Mouse (Mus musculus): ENCODE measurements around the gene Stradb.
"Not testable (repeated sequence)": the region's sequence is repeated elsewhere in the genome, so short reads cannot be mapped to it uniquely, and the experiment has no call there.

Gene Stradb

DNA sequence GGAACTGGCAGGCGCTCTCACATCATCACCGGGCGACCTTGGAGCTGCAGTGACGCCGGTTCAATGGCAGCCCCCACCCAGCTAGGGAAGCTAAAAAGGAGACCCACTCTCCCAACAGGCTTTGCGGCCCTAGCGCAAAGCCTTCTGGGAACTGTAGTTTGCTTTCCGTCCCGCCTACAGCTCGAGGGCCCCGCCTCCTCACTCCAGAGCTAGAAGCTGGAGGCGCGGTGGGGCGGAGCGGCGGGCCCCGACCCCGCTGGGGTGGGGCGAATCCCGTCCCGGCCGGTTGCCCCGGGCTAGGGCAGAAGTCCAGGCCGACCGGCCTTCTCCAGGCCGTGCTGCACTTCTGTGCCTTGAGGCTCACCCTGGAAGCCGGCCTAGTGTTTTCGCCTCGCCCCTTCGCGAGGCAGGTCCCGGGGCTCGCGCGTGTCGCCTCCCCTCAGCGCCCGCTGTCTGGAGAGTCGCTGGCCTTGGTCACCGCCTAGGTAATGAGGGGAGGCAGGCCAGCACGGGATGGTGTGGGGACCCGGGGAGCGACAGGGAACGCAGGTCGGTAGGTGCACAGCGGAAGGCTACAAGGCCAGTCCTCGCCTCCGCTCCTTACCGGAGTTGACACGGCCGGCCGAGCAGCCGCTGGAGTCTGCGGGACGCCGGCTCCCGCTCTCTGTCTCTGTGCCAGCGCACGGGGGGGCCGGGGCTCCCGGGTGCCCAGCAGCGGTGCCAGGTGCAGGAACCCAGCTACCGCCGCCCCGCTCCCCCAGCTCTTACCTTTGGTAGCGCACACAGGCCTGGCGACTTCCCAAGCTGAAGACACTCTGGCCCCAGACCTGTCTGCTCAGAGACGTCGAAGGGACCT, at the start of gene Stradb, which contains the start of gene Trak2:
Gene Stradb (plus strand): TSS at position 157 of the 856 bp plus-strand sequence.
Gene Trak2 (minus strand): TSS at position 65 of the 856 bp plus-strand sequence.
- peak; percentile 95 for DNase-seq (ENCODE audit: low read depth)

GRCm38 (mm10) chr1:58926664-58927063, 46.7 kb upstream of the Stradb start:
- no peak for DNase-seq (ENCODE audit: low read depth)

DNA sequence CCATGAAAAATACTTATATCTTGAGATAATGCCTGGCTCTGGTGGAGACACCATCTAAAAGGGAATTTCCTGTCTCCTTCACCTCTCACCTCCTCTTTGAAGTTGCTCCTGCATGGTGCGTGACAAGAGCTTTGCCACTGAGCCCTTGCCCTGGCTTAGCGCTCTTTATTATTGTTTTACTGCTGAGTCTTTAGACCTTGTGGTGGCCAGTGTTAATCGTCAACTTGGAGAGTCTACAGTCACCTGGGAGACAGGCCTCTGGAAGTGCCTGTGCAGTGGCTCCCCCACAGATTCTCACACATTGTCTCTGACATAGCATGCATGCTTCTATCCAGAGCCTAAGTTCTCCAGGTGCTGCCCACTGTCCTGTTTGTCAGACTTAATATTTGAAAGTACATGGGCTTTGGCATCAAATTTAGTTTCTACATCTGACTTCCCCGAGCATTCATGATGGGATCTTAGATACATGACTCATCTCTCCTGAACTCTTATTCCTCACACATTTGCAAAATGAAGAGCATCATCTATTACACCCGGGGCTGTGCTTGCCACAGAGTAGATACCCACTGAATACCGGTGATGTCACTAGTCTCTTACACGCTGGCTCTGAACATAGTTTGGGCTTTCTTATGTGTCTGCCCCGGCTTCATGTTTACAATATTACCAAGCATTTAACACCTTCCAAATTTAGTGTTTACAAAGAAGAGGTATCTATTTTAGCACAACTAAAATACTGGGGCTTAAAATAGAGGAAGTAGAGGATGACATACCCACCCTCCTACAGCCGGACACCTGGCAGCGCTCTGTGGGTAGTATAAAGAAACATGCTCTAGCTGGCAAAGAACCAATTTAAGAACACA, 36.3 kb upstream of the Stradb start:
- DNase-seq (ENCODE audit: low read depth) = no peak

DNA sequence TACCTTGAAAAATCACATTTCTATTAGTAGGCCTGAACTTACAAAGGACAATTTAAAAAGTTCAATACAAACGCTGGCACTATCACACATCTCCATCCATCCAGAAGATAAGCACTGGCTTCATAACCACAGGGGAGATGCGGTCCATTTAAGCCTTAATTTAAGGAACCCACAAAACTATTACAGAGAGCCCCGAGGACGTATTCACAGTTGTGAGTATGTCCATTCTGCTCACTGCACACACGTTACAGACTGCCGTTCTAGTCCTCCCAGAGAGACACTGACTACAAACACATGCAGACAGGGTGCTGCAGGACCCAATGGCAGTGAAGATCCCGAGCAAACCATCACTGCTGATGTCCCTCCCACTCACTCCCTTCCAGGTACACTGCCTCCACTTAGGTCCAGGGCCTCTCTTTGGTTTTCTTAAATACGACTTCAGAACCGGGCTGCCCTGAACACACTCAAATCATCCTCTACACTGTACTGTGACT, 35.7 kb upstream of the Stradb start:
- DNase-seq (ENCODE audit: low read depth) = no peak

GRCm38 (mm10) chr1:58945523-58945922, 27.8 kb upstream of the Stradb start:
- no peak for DNase-seq (ENCODE audit: low read depth)

GRCm38 (mm10) chr1:58945960-58946670, 27.2 kb upstream of the Stradb start:
- DNase-seq (ENCODE audit: low read depth) = no peak

GRCm38 (mm10) chr1:58946718-58947117, 26.6 kb upstream of the Stradb start:
- no peak for DNase-seq (ENCODE audit: low read depth)

DNA sequence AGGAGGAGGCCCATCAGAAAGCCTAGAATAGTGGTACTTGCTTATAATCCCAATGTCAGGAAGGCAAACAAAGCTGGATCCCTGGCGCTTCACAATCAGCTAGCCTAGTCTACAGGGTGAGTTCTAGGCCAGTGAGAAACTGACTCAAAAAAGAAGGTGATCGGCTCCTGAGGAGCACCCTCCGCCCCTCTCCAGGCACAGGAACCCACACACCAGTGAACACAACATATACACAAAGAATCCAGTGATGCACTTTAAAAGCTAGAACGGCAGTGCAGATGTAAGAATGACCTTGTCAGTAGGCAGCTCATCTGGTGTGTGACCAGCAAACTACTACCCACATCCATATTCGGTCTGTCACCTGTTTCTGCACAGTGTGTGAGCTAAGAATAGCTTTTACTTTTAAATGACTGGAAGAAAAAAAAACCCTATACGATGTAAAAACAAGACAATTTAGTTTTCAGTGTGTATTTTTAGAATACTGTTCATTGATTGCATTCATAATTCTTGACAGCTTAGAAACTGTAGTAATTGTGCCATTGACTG, 23.7 kb upstream of the Stradb start:
- no peak for DNase-seq (ENCODE audit: low read depth)

- no peak for DNase-seq (ENCODE audit: low read depth)
Observed at GRCm38 (mm10) chr1:58950899-58951648, 22.2 kb upstream of the Stradb start.

GRCm38 (mm10) chr1:58951841-58952240, 21.5 kb upstream of the Stradb start:
- DNase-seq (ENCODE audit: low read depth) = no peak

GRCm38 (mm10) chr1:58952526-58952925, 20.8 kb upstream of the Stradb start:
- DNase-seq (ENCODE audit: low read depth) = no peak

DNA sequence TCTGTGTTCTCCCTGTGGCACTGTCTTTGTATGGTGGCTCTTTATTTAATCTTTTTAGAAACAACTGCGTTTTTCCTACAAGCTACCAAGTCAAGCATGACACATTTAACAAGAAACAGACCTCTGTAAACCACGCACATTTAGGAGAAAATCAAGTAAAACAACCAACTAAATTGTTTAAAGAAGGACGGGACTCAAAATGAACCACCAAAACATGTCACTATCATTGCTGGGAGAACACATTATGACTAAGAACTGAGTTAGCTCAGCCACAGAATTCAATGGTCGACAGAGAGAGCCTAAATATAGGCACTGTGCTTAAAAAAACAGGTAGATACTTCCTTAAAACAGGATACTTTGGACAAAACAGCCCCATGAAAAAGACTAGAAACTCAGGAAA, 20.3 kb upstream of the Stradb start:
- no peak for DNase-seq (ENCODE audit: low read depth)

DNA sequence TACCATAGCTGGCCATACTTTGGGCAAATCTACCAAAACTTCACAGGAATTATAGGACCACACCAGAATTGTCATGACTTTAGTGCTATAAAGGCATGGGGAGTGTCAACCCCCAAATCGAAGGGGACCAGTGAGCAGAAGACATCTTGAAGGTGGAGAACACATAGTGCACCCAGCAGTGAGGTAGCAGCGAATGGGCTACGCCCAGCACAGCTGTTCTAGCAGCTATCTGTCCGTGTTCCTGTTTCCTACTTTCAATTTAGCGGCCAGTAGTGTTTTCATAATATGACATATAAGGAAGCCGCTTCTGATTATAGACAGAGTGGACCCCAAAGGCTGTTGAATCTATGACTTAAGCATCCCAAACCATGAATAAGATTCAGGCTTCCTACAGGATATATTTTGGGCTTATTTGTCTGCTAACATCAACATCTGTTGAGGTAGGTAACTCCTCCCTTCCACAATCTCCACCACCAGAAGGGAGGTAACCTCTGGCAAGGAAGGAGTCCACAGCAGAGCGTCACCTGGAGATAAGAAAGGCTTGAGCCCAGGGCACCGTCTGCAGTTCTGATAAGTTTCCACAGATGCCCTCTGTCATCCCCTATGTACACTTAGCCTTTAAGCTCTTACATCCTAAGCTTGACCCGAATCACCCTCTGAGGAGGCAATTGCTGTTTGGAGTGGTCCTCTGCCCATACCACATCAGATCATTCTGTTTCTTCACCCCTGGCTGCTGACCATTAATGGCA, 19.5 kb upstream of the Stradb start:
- DNase-seq (ENCODE audit: low read depth) = peak; percentile 88

DNA sequence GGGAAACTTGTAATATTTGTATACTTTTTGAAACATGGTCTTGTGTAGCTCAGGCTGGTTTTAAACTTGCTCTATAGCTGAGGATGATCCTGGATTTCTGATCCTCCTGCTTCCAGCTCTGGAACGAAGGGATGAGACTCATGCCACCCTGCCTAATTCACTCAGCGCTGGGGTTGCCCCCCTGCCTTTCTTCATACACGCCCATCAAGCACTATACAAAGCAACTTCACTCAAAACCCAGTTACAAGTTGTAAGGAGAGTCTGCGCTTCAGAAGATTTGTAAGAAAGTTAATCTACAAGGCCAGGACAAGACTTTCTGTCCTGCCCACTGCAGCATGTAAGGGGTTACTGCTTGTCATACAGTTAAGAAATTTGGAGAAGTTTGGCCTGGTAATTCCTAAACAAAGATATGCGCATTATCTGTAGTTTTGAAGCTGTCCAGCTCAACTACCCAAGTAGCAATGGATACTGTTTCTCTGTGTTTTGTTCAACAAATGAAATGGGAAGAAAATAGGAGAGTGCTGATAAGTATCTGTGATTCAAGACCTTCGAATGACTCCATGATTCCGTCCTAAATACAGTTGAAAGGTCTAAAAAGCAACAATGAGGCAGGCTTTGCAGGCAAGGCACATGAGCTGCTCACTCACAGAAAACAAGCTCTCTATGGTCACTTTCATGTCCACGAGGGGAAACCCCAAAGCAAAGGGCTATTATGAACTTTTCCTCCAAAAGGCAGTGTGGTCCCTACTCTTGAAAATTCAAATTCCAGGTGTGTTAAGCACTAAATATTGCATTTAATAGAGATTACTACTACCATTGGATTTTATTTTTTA, 18.5 kb upstream of the Stradb start:
- DNase-seq (ENCODE audit: low read depth) = no peak

DNA sequence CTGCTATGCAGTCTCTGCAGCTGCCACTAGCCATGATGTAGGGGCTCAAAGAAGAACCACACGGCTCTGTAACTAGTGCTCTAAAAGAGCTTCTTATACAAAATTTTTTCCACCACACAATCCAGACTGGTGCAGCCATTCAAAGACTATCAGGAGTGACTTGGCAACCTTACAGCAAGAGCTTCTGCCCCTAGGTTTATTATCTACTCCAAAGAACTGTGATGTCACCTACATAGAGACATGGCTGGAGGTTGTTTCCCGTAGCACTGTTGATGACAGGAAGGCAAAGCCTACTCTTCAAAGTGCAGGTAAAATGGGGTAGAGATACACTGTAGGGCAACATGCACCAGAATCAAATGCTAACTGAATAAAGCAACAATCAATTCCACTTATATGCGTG, 17.6 kb upstream of the Stradb start:
- no peak for DNase-seq (ENCODE audit: low read depth)

GRCm38 (mm10) chr1:58956229-58956628, 17.1 kb upstream of the Stradb start:
- DNase-seq (ENCODE audit: low read depth) = no peak

DNA sequence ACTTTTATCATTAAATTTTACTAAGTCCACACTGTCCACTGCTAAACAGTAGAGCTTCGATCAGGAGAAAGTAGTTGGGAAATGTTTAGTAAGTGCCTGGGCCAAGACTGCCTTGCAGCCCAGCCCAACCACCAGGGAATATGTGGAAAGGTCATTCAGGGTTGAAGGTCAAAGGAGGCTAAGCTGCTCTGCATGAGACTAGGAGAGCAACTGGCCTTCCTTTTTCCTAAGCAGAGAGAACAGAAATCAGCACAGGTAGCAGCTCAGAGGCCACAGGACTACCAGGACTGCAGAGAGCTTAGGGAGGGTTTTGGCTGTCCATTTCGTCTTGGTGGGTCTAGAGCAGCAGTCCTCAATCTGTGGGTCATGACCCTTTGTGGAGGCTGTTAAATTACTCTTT, 15.4 kb upstream of the Stradb start:
- no peak for DNase-seq (ENCODE audit: low read depth)

- DNase-seq (ENCODE audit: low read depth) = not testable (repeated sequence)
Observed at GRCm38 (mm10) chr1:58958789-58959526, 14.4 kb upstream of the Stradb start.

DNA sequence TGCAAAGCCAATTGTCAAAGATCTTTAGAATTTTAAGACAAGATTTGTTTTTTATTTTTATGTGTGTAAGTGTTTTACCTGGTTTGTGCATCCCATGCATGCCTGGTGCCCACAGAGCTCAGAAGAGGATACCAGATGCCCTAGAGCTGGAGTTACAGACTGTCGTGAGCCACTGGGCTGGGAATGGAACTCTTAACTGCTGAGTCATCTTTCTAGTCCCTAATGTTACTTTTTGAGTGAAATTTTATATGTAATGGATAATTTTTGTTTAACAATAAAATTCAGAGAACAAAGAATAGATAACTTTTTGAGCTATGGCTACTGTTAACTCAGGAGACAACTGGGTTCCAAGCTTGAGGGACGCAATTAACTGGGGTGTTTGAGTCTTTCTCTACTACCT, 13.6 kb upstream of the Stradb start:
- DNase-seq (ENCODE audit: low read depth) = no peak
